Mouse (Mus musculus): ENCODE measurements around the gene Gimap5.

DNA sequence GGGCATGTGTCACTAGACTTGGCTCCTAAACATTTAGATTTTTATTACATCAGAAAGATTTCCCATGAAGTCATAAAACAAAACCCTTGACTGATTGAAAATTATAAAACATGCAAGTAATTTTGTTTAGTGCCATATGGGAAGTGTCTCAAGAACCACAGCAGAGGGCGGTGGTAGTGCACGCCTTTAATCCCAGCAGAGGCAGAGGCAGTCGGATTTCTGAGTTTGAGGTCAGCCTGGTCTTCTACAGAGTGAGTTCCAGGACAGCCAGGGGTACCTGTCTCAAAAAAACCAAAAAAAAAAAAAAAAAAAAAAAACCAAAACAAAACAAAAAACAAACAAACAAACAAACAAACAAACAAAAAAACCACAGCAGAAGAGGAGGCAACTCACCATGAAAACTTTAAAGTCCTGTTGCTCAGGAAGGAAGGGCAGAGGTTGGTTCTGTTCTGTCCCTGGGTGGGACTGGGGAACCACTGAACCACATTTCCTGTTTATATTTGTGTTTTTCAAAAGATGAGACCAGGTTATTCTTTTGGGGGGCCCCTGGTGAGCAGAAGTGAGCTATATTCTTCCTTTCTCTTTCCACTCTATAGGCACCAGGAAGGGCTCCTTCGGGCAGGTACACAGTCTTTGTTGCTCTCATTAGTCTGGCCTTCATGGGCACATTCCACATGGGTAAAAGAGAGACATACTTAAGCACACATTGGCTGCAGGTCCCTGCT, 49.0 kb upstream of the Gimap5 start:
- TF ChIP-seq CTCF (IDR thresholded peaks at IDR 0.05; ENCODE audit: borderline replicate concordance, insufficient read depth, low read length): no peak
- TF ChIP-seq POLR2A (IDR thresholded peaks at IDR 0.05; ENCODE audit: low read depth, low read length): no peak
